Mouse (Mus musculus): ENCODE data around the gene Dnaic2. TPM values are rescaled to one million over a fixed set of nuclear protein-coding genes. Genes with fewer than 3 reads are reported as not detected.

Dnaic2 gene
- polyA plus RNA-seq, 1 experiment from 2014 or later: 0.50 TPM

- ATAC-seq: no peak
- no peaks in the 10 kb centered on the region for H3K27me3 ChIP-seq (replicated peaks; ENCODE audit: control insufficient read depth, insufficient read depth, low read length)
- H3K9me3 ChIP-seq (ENCODE audit: control insufficient read depth, low read length): no peaks in the 10 kb centered on the region
- no peak overlapping the region for H3K4me2 ChIP-seq (ENCODE audit: low read depth, low read length)
- H3K4me1 ChIP-seq (ENCODE audit: control insufficient read depth, insufficient read depth, low read length): no peaks in the 10 kb centered on the region
- WGBS: 68% methylated on average over 7 of the region's 7 CpGs
- no peak overlapping the region for H3K27ac ChIP-seq (ENCODE audit: low read length)
- H3K4me3 ChIP-seq (ENCODE audit: low read length): no peak overlapping the region
- no peak overlapping the region for H3K9ac ChIP-seq (ENCODE audit: low read depth, low read length)
- H3K36me3 ChIP-seq (ENCODE audit: control insufficient read depth, insufficient read depth, low read length): no peaks in the 10 kb centered on the region
These were observed 11.7 kb upstream of the Dnaic2 start for GRCm38 (mm10) chr11:114715531-114715930.

DNA sequence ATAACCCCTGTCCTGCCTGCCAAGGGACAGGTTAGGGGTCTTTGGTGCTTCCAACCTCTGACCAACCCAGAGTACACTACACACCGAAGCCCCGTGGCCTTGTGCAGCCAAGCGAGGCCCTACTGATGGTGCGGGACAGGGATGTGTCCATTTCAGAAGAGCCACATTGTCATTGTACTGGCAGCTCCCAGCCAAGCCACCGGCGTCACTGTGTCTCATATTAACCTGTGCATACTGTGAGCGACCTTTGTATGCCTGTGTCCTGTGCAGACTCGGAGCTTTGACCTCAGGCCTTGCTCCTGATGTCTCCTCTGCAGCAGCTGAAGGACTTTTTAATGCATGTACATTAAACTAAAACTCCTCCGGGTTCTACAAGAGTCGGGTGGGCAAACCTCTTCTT lies 6.7 kb upstream of the Dnaic2 start:
- no peak overlapping the region for H3K4me3 ChIP-seq (ENCODE audit: low read length)
- ATAC-seq: no peak
- H3K4me2 ChIP-seq (ENCODE audit: low read depth, low read length): no peak overlapping the region
- H3K27me3 ChIP-seq (replicated peaks; ENCODE audit: control insufficient read depth, insufficient read depth, low read length): no peaks in the 10 kb centered on the region
- no peaks in the 10 kb centered on the region for H3K36me3 ChIP-seq (ENCODE audit: control insufficient read depth, insufficient read depth, low read length)
- no peaks in the 10 kb centered on the region for H3K4me1 ChIP-seq (ENCODE audit: control insufficient read depth, insufficient read depth, low read length)
- H3K27ac ChIP-seq (ENCODE audit: low read length): no peak overlapping the region
- no peak overlapping the region for H3K9ac ChIP-seq (ENCODE audit: low read depth, low read length)
- 88% methylated on average over 10 of the region's 10 CpGs for WGBS
- 0 out of 2 replicates have a peak, but pooled peaks cover 4% of the 10 kb centered on the region for H3K9me3 ChIP-seq (ENCODE audit: control insufficient read depth, low read length)

- Histone ChIP-seq H3K27ac (ENCODE audit: low read length) (no peak overlapping the region), H3K4me3 (ENCODE audit: low read length) (no peak overlapping the region), H3K4me1 (ENCODE audit: control insufficient read depth, insufficient read depth, low read length) (peaks cover 3% of the 10 kb centered on the region), H3K4me2 (ENCODE audit: low read depth, low read length) (no peak overlapping the region), H3K36me3 (ENCODE audit: control insufficient read depth, insufficient read depth, low read length) (no peaks in the 10 kb centered on the region), H3K9ac (ENCODE audit: low read depth, low read length) (no peak overlapping the region), H3K9me3 (ENCODE audit: control insufficient read depth, low read length) (0 out of 2 replicates have a peak, but pooled peaks cover 4% of the 10 kb centered on the region), H3K27me3 (replicated peaks; ENCODE audit: control insufficient read depth, insufficient read depth, low read length) (no peaks in the 10 kb centered on the region)
- WGBS: 83% methylated on average over 8 of the region's 8 CpGs
- no peak for ATAC-seq
These were observed 4.8 kb upstream of the Dnaic2 start for GRCm38 (mm10) chr11:114722438-114722837.

GRCm38 (mm10) chr11:114723030-114723429 lies 4.2 kb upstream of the Dnaic2 start:
- no peak for ATAC-seq
- H3K9me3 ChIP-seq (ENCODE audit: control insufficient read depth, low read length): 0 out of 2 replicates have a peak, but pooled peaks cover 4% of the 10 kb centered on the region
- 75% methylated on average over 13 of the region's 13 CpGs for WGBS

GRCm38 (mm10) chr11:114724787-114725590 lies 2.2 kb upstream of the Dnaic2 start:
- Histone ChIP-seq H3K4me1 (ENCODE audit: control insufficient read depth, insufficient read depth, low read length) (peaks cover 4% of the 10 kb centered on the region), H3K9me3 (ENCODE audit: control insufficient read depth, low read length) (0 out of 2 replicates have a peak, but pooled peaks cover 4% of the 10 kb centered on the region), H3K27me3 (replicated peaks; ENCODE audit: control insufficient read depth, insufficient read depth, low read length) (no peaks in the 10 kb centered on the region), H3K9ac (ENCODE audit: low read depth, low read length) (no peak overlapping the region), H3K36me3 (ENCODE audit: control insufficient read depth, insufficient read depth, low read length) (no peaks in the 10 kb centered on the region), H3K27ac (ENCODE audit: low read length) (no peak overlapping the region), H3K4me3 (ENCODE audit: low read length) (no peak overlapping the region), H3K4me2 (ENCODE audit: low read depth, low read length) (no peak overlapping the region)
- peak; percentile 30; the same call in 1 of the 2 replicates for ATAC-seq
- 51% methylated on average over 11 of the region's 11 CpGs for WGBS

More at GRCm38 (mm10) chr11:114723030-114723429, 4.2 kb upstream of the Dnaic2 start:
- Histone ChIP-seq H3K4me1 (ENCODE audit: control insufficient read depth, insufficient read depth, low read length) (peaks cover 4% of the 10 kb centered on the region), H3K36me3 (ENCODE audit: control insufficient read depth, insufficient read depth, low read length) (no peaks in the 10 kb centered on the region), H3K4me2 (ENCODE audit: low read depth, low read length) (no peak overlapping the region), H3K27ac (ENCODE audit: low read length) (no peak overlapping the region), H3K9ac (ENCODE audit: low read depth, low read length) (no peak overlapping the region), H3K4me3 (ENCODE audit: low read length) (no peak overlapping the region), H3K27me3 (replicated peaks; ENCODE audit: control insufficient read depth, insufficient read depth, low read length) (no peaks in the 10 kb centered on the region)

GRCm38 (mm10) chr11:114727826-114728186 lies 598 bp downstream of the Dnaic2 start:
- ATAC-seq: no peak
- Histone ChIP-seq H3K9ac (ENCODE audit: low read depth, low read length) (no peak overlapping the region), H3K4me3 (ENCODE audit: low read length) (no peak overlapping the region), H3K4me2 (ENCODE audit: low read depth, low read length) (peak overlapping the region; percentile 69; the same call in 1 of the 2 replicates), H3K36me3 (ENCODE audit: control insufficient read depth, insufficient read depth, low read length) (no peaks in the 10 kb centered on the region), H3K27me3 (replicated peaks; ENCODE audit: control insufficient read depth, insufficient read depth, low read length) (no peaks in the 10 kb centered on the region), H3K27ac (ENCODE audit: low read length) (no peak overlapping the region), H3K4me1 (ENCODE audit: control insufficient read depth, insufficient read depth, low read length) (peaks cover 4% of the 10 kb centered on the region), H3K9me3 (ENCODE audit: control insufficient read depth, low read length) (no peaks in the 10 kb centered on the region)
- WGBS: 29% methylated on average over 5 of the region's 5 CpGs

DNA sequence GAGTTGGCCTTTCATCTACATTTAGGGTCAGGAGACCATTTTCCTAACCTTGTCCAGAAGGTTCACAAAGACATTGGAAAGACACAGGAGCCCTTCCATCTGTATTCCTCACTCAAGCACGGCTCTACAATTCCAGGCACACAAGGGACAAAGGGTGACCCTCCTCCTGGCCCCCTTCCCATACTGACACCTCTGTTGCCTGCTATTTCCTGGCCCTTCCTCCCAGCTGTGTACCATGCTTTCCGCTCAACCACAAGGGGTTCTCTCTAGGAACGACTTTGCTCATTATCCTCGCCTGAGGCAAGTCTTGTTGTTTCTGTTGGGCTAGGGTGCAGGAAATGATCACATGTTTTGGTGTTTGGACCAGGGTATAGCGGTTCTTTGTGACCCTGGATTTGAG lies 1.1 kb downstream of the Dnaic2 start:
- WGBS: 50% methylated on average over 5 of the region's 5 CpGs
- no peaks in the 10 kb centered on the region for H3K36me3 ChIP-seq (ENCODE audit: control insufficient read depth, insufficient read depth, low read length)
- H3K27me3 ChIP-seq (replicated peaks; ENCODE audit: control insufficient read depth, insufficient read depth, low read length): no peaks in the 10 kb centered on the region
- no peak for ATAC-seq
- H3K4me1 ChIP-seq (ENCODE audit: control insufficient read depth, insufficient read depth, low read length): peaks cover 4% of the 10 kb centered on the region
- no peak overlapping the region for H3K4me3 ChIP-seq (ENCODE audit: low read length)
- H3K27ac ChIP-seq (ENCODE audit: low read length): no peak overlapping the region
- no peak overlapping the region for H3K9ac ChIP-seq (ENCODE audit: low read depth, low read length)
- H3K4me2 ChIP-seq (ENCODE audit: low read depth, low read length): no peak overlapping the region
- H3K9me3 ChIP-seq (ENCODE audit: control insufficient read depth, low read length): no peaks in the 10 kb centered on the region

DNA sequence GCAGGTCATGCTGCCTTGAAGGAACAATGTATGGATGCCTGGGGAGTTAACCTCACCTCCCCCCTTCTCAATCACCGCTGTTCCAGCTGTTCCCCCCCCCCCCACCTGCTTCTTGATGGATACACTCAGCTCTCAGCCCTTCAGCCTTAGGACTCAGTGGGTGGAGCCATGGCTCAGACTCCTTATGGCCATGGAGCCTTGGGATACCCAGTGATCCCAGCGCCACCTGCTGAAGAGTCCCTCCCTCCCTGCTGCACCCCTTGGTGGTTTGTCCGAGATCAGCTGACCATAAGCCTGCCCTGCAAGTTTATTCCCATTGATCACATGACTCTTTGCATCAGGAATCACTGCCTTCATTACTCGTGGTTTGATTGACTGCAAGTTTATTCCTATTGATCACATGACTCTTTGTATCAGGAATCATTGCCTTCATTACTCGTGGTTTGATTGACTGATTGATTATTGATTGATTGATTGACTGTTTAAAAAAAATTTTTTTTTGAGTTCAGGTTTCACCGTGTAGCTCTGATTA lies 2.7 kb downstream of the Dnaic2 start:
- Histone ChIP-seq H3K36me3 (ENCODE audit: control insufficient read depth, insufficient read depth, low read length) (no peaks in the 10 kb centered on the region), H3K9me3 (ENCODE audit: control insufficient read depth, low read length) (no peaks in the 10 kb centered on the region), H3K4me1 (ENCODE audit: control insufficient read depth, insufficient read depth, low read length) (peaks cover 4% of the 10 kb centered on the region), H3K27ac (ENCODE audit: low read length) (no peak overlapping the region), H3K9ac (ENCODE audit: low read depth, low read length) (no peak overlapping the region), H3K27me3 (replicated peaks; ENCODE audit: control insufficient read depth, insufficient read depth, low read length) (0 out of 2 replicates have a peak, but pooled peaks cover 2% of the 10 kb centered on the region), H3K4me2 (ENCODE audit: low read depth, low read length) (no peak overlapping the region), H3K4me3 (ENCODE audit: low read length) (no peak overlapping the region)
- 52% methylated on average over 6 of the region's 6 CpGs for WGBS
- no peak for ATAC-seq

GRCm38 (mm10) chr11:114731711-114732110 lies 4.5 kb downstream of the Dnaic2 start:
- Histone ChIP-seq H3K4me1 (ENCODE audit: control insufficient read depth, insufficient read depth, low read length) (peaks cover 4% of the 10 kb centered on the region), H3K27ac (ENCODE audit: low read length) (no peak overlapping the region), H3K9me3 (ENCODE audit: control insufficient read depth, low read length) (no peaks in the 10 kb centered on the region), H3K36me3 (ENCODE audit: control insufficient read depth, insufficient read depth, low read length) (no peaks in the 10 kb centered on the region), H3K9ac (ENCODE audit: low read depth, low read length) (no peak overlapping the region), H3K27me3 (replicated peaks; ENCODE audit: control insufficient read depth, insufficient read depth, low read length) (0 out of 2 replicates have a peak, but pooled peaks cover 2% of the 10 kb centered on the region), H3K4me2 (ENCODE audit: low read depth, low read length) (no peak overlapping the region), H3K4me3 (ENCODE audit: low read length) (no peak overlapping the region)
- no peak for ATAC-seq
- 92% methylated on average over 4 of the region's 4 CpGs for WGBS
